Mouse (Mus musculus) c-Kit-positive CD71-negative TER-119-negative erythroid progenitor cells, embryonic 14.5 days (primary cell): ENCODE measurements at regions not wholly inside any gene's neighbourhood (a gene's known extent, or its start where the extent isn't known, plus 50 kb on each side); places are given as distances from the start of the nearest gene placed in this dataset.

ENCODE experiments used
- DNase-seq: peaks from one replicate; pipeline ENCODE4 v3.0.0-alpha.2; 2013; ENCODE audit warnings: low read depth

DNA sequence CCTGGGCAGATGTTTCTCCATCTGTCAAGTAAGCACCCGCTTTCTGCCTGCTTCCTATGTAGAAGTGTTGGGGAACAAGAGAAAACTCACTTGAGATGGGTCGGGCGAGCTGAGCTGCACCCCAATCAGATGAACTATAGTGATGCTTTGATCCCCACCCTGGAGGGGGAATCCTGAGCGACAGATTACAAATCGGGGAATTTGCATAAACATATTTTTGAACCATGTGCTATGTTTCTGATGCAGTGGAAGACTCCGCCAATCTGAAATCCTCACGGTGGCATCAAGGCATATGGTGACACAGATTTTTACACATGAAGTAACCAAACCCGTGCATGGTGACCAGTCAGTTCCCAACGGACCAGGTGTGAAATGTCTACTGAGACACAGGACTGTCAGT, 231.4 kb upstream of the Chd6 start:
- DNase-seq: no peak

DNA sequence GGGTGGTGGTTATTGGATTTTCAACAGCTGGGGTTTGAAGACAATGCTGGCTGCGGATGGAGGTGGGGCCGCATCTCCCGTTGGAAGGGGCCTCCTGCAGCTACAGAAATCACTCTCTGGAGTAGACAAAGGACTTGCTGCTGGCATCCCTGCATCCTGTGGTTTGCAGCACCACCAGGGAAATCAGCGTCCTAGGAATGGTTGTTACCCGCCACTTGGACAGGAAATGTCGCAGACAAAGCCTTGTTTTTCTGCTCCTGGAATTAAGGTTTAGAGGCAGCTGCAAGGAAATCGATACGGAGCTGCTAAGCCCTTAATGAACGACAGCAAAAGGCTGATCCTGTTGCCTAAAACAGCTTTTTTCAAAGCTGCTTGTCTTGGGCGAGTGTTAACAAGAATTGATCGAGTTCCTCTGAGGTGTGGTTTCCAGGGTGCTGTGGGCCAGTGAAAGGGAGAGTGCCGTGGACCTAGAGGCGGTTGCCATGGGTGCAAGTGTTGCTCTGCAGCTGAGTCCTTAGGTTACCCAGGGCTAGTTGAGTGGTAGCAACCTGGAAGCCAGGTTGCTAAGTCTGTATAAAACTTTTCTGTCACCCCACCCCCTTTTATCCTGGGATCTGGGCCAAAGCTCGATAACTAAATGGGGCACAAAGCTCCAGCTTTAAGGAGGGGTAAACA, 230.6 kb upstream of the Chd6 start:
- DNase-seq: no peak

DNA sequence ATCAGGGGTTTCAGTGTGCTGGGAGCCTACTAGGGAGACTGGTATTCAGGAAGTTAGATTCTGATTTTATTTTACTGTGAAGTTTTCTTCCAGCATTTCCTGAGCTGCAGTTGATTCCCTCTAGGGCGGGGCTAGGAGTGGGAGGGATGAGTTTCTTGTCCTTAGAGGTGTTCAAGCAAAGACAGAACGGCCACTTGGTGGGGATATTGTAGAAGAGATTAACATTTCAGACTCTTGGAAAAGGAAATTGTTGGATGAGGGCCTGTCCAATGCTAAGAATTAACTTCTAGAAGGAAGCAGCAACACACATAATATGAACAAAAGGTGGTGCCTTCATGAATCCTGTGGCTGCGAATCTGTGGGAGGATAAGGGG, 230.1 kb upstream of the Chd6 start:
- no peak for DNase-seq

DNA sequence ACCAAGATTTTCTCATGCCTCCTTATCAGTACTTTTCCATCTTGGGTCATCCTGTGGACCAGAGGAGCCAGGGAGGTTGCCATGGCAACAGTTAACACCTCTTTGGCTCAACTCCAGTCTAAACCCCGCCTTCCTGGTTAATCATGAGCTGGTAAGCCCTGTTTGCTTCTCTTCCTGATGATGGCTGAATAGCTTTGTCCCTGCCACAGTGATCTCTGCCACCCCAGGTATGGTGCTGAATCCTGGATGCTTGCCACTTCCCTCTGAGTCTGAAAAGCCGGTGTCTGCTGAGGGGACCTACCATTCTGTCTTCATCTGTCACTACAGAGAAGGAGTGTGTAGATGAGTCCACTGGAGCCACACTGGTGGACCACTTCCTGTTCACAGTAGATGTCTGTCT, 223.8 kb upstream of the Chd6 start:
- no peak for DNase-seq

DNA sequence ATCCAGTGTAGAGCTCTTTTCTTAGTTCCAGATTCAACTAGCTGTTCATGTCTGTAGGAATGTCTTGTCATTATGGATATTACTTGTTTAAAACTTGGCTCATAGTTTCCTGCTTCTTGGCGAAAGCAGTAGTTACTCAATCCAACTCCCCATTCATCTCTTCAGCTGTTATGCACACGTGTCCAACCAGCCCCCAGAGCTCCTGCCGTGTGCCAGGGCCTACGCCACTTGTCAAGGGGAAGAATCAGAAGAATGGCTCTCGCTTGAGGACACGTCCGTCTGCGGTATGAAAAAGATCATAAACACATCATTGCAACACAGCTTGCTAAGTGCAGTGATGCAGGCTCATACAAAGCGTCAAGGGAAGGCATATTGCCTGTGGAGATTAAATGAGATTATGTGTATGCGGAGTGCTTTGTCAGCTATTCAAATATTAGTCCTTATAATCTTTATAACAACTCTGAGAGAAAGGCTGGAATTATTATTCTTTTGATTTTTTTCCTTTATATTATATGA, 223.0 kb upstream of the Chd6 start:
- no peak for DNase-seq

DNA sequence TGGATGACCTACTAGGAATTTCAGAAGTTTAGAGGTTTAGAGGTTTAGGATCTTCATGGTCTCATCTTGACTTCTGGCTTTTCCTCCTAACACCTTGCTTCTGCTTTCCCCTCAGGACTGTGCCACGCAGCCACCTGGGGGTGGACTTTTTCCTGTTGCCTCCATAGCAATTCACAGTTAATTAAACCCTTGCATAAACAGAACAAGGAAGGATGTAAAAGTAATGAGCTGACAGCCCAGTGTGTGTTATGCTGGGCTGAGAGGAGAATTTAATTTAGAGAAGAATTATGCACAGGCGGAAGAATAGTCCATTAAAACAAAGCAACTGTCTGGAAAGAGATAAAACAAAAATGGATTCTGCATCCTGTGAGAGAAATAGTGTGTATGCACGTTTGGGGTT, 193.9 kb upstream of the Chd6 start:
- DNase-seq: no peak

DNA sequence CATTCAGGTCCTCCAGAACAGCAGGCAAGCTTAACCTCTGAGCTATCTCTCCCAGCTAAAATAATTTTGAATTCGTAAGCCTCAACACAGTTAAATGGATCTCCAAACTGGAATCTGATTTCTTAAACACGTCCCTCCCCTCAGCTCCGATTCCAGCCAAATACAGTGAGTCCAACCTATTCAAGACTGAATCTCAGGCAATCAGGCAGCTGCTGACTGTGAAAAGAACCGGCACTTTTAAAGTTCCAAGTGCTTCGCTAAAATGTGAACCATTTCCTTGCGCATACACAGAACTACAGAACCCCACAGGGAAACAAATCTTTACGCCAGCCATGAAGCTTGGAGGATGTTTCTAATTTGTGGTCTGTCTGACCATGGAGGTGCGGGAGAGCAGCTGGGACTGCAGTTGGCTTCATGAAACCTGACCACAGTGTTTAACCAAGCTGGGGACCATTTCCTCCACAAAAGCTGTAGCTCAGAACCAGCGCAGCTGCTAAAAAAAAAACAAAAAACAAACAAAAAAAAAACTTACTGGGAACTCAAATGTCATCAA, 160.1 kb upstream of the Chd6 start:
- no peak for DNase-seq

DNA sequence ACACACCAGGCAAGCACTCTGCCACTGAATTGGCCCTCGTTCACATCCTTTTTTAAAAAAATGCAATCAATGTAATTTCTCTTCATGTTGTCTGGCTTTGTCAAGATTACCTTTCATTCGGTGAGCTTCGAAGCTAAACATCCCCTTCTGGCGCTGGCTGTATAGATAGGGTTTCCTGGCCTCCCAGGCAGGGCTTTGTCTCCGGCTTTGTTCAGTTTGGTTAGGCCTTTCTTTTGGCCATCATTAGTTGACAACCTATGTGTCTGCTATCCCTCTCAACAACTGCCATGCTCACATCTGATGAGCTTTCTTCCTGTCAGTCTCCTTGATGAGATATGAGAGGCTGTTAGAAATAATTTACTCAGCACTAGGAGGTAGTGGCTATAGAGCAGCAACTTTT, 157.6 kb upstream of the Chd6 start:
- DNase-seq: no peak

DNA sequence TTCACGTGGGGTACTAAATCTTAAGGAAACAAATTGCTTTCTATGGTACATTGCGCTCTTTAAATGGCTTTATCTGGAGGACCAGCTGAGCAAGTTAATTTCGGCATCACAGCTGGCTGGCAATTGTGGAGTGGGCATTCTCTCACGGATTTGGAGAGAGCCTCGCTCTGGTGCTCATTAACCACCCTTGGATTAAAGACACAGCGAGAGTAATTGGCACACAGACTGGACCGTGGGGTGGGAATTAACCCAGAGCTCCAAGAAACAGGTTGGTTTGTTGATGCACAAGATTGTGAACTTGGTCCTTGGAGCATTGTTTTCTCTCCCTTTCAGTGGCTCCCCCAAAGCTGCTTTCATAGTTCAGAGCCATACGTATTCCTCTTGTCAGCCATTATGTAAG, 156.3 kb upstream of the Chd6 start:
- no peak for DNase-seq

DNA sequence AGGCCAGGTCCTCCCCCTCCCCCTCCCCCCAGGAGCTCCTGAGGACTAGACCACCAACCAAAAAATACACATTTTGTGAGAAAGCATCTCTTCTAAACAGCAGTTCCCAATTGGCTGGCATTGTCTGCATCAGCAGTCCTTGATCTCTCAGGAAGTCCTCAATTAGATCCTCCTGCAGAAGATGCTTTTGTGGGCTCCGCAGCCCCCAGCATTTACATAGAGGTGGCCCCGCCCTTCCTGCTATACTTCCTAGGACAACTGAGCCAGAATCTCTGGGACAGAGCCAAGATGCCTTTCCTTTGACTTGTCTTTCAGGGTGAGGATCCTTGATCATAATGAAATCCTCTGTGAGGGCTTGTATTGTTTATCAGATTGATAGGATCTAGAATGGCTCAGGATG, 143.9 kb upstream of the Chd6 start:
- DNase-seq: no peak

DNA sequence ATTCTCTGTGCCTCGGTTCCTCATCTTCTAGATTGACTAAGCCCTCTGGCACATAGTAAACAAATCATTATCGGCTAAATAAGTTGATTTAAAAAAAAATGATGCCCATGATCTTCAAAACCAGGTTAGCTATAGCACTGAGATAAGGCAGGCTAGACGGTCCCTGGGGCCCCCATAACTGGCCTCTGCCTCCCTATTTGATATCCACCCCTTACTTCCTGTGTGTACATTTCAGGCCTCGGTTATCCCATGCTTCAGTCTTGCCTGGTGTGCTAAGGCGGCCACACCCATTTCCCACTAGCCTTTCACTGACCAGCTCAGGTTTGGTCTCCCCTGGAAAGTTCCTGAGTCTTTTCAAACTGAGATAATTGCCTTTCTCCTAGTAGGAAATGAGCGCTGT, 132.8 kb upstream of the Chd6 start:
- DNase-seq: no peak

DNA sequence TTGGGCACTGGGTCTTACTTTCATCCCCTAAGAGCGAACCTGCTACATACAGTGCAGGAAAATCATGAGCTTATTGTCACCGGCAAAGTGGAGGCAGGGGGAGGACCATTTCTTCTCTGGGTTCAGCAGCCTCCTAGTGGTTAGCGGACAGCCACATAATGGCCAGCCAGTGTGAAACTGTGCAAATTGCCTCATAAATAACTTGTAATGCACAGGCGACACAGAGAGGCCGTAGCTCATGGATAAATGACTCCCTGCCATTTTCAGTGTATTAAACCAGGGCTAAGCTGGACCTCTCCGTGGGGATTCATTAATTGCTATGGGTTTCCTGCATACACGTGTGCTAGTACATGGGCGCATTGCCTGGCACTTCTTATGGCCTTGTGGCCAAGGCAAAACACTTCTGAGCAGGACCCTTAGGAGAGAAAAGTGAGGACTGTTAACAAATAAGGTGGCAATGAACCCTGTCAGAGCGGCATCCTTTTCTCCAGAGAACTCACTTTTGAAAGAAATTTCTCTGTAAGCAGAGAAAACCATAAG, 128.5 kb upstream of the Chd6 start:
- no peak for DNase-seq

DNA sequence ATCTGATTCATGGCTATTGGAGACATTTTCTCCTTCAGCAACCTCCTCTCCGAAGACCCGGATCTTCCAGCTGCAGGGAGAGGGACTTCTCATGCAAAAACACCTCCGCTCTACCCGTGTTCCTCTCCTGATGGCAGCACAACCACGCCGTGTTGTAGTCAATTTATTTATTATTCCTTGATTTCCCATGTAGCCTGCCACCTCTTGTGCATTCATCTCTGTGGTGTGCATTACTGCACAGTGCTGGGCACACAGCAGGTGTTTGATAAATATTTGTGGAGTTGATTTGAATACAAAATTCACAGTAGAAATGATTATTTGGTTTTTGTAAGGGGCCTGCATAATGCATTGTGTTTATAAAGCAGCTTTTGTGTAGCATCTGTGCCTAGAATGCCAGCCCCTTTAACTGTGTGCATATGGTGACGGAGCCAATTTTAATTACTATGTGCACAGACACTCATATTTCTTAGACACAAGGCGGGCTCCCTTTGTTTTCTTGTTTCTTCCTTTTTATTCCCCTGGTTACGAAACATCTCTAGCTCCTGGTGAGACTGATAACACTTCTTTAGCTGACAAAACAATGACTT, 124.4 kb upstream of the Chd6 start:
- no peak for DNase-seq

DNA sequence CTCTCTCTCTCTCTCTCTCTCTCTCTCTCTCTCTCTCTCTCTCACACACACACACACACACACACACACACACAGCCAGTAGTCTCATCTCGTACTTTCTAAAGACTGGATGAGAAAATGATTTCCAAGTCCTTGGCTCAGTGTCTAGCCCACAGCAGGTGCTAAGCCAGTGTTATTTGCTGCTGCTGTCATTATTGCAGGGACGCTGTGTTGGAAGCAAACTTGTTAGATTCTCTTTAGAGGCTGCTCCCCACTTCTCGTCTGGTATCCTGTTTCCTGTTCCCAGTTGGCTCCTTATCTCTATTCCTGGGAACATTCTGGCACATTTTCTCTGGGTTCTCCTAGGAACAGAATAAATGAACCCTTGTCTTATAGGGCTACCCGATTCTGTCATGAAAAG, 122.5 kb upstream of the Chd6 start:
- no peak for DNase-seq

DNA sequence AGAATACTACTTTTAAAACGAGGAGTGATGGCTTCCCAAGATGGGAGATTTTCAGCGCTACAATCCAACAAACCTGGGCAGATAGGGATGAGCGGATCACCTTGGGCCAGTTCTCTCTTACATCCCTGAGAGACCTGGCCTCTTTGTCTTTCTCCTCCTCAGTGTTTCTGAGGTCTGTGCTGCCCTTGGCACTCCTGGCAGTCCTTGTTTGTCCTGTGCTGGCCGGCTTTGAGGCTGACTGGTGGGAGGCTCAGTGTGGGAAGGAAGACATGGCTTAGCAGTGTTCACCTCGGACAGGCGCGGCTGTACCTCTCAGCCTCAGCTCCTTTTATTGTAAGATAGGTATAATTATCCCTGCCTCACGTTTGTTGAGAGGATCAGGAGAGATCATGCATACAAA, 106.9 kb upstream of the Chd6 start:
- DNase-seq: no peak

DNA sequence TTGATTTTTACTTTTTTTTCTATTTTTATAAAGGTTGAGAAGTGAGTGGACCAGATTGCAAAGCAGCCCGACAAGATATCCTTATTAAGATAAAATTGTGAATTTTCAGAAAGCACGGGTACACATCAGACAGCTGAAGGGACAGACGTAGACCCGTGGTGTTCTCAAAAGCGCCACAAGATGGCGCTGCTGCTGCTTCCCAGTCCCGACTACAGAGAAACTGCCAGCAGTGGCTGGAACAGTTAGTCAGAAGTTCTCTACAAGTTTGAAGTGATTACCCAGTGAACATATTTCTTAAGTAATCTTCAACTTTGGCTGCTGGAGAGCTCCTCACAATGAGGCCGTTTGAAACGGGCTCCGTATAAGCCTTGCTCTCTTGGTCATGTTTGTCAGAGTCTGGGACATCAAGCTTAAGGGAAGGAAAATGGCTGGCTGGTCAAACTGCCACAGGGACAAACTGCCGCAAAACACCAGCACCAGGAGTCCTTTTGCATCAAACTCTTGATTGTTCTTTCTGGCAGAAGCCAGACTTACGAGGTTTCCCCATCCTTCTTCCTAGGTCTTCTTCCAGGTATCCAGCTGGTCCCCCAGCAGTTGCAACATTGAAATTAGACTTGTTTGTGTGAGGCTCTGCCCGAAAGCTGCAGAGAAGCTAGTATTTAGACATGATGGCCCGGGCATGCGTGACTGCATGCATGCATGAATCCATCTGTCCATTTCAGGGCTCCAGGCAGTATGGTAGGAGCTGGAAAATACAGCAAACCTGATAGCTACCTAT, 106.0 kb upstream of the Chd6 start:
- DNase-seq: peak; percentile 60

DNA sequence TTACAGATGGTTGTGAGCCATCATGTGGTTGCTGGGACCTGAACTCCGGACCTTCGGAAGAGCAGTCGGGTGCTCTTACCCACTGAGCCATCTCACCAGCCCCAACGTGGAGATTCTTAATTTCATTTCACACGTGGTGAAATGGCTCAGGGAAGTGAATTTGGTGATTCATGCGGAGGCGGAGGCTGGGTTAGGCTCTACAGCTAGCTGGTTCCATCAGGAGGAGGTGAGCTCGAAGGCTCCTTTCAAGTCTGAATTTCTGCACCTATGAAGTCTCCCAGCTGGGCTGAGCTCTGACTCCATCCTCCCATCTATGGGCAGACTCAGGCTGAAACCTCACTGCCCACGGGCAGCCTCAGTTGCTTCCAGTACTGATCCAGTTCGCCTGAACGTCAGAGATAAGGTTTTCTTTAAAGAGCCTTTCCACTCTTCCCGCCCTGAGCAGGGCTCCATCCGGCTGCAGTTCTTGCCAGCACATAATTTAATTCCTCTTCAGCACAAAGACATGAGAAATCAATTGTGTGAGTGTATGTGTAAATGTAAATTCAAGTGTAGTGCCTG, 103.5 kb upstream of the Chd6 start:
- DNase-seq: no peak

DNA sequence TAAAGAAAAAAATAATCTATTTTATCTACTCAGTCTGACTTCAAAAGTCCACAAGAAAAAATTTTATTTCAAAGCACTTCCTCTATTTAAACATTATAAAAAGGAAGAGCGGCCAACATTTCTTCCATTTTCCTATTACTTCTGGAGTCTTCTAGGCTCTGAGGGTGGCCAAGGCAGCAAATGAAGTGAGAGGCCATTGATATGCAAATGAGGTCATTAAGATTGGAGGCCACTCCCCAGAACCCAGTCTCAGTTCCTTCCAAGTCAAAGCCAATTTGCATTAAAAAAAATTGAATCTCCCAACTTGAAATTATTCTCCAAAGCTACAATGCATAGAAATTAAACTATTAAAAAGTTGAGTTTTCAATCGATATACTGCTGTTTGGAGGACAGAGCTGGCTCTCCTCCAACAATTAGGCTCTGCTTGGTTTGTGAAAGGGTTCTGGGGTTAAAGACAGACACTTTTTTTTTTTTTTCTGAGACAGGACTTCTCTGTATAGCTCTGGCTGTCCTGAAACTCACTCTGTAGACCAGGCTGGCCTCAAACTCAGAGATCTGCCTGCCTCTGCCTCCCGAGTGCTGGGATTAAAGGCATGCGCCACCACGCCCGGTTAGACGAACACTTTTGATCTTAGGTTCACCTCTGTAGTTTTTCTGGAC, 88.0 kb upstream of the Chd6 start:
- DNase-seq: no peak

DNA sequence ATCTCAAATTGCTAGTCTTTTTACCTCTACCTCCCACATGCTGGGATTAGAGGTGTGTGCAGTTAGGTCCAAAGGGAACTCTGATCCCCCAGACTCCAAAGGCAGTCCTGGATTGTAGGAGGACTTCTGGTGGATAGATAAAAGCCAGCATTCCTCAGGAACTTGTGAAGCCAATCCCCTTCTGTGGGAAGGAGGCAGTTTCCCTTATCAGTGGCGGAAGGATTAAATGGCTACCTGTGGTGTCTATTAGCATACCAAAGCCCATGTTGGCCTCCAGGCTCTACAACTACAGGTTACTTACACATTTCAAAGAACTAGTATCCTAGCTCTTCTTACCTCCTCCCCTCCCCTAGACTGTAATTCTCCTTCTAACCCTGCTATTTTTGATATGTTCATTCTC, 78.6 kb upstream of the Chd6 start:
- DNase-seq: no peak

DNA sequence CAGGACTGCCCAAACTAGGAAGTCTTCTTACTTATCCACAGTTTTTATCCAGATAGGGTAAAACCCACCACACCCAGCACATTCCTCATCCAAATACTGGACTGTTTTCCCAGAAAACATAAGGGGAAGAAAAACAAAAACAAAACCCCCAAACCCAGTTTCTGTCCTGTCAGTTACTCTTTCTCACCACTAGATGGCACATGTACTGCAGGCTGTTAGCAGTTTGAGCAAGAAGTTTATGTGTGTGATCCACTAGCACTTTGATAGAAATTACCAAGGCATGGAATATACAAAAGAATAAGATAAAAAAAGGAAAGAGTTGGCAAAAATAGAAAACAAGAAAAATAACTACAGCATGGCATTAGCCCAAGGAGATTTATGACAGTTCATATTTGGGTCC, 76.2 kb upstream of the Chd6 start:
- DNase-seq: peak; percentile 4

DNA sequence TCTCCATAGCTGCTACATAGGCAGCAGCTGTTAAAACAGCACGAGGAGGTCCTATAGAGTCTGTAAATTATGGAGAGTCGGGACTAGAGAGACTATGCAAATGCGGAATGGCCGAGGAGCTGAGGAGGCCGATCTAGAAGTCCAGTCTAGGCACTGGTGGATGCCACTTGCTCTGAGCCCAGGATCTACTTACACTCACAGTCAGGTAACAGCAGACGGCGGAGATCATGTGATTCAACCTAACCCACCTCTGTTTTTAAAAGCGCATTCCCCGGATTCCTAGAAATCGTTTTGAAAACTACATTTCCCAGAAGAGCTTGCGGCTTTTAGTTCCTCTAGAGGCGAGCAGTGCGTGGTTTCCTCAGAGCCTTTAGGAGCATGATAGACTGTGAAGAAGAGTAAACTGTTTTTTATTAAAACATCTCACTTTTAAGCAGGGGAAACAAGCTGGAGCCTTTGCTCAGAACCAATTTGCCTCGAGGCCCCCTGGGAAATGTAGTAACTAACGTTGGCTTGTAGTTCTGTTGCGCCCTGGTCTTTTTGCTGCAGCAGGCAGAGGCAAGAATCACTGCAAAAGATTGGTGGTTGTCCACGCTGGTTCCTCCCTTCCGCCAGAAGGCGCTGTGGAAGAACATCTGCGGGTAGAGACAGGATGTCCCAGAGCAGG, 68.6 kb upstream of the Chd6 start:
- DNase-seq: peak; percentile 14
